Comparison of ENCODE assay signal across 41 mouse cellular contexts in the genomic region with DNA sequence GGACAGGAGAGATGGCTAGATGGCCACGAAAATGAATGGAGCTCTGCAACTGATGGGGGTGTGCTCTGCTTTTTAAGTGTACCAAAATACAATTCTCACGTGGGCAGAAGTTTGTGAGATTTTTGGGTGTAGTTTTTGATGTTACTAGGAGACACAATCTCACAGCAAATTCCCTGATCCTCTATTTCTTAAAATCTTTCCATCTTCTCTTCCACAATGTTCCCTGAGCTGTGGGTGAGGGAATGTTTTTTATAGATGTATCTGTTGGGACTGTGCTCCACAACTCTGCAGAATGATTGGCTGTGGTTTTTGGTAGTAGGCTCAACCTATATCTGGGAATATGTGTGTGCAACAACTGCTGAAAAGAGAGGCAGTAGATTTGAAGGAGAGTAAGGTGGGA. TPM values are rescaled to one million over a fixed set of nuclear protein-coding genes. Genes with fewer than 3 reads are reported as not detected.
"Had no signal": no experiment of that assay in that cellular context is flagged by ENCODE, and none has a peak within 500 bp of the region (broad histone marks: within the 10 kb centered on the region; RNA-seq: fewer than 3 reads in every experiment).

No protein-coding gene starts in this region.

- DNase-seq: forebrain, postnatal 0 days; gastrocnemius, postnatal 10 days; gastrocnemius, postnatal 36 days; heart, adult 11 months; heart, adult 2 months; heart, postnatal 14 days; heart, postnatal 36 days; kidney, adult 11 months; kidney, adult 2 months; kidney, adult 9 months; kidney, postnatal 14 days; layer of hippocampus, adult 9-11 months; layer of hippocampus, postnatal 36 days had no signal

RNA-seq across cellular contexts. Expression of a gene that starts 1.6 kb away (rescaled TPM):
- total RNA-seq: forebrain, postnatal 0 days; gastrocnemius, adult 18-20 months; gastrocnemius, postnatal 10 days; gastrocnemius, postnatal 36 days; heart, adult 2 months; heart, postnatal 14 days; heart, postnatal 36 days; hematopoietic stem cell, adult 5-6 weeks; hindbrain, postnatal 0 days; layer of hippocampus, adult 18-20 months; layer of hippocampus, adult 8-10 months; layer of hippocampus, postnatal 14 days; layer of hippocampus, postnatal 36 days; left cerebral cortex, adult 8-10 months; left cerebral cortex, postnatal 36 days; liver, adult 2 months had no signal
- polyA plus RNA-seq: forebrain, postnatal 0 days; gonadal fat pad, adult 2 months; heart, adult 2 months; heart, embryonic 11.5 days; heart, embryonic 13.5 days; heart, embryonic 15.5 days; heart, postnatal 0 days; hindbrain, embryonic 11.5 days; hindbrain, embryonic 13.5 days; hindbrain, embryonic 15.5 days; hindbrain, postnatal 0 days; intestine, embryonic 14.5 days; intestine, embryonic 16.5 days; kidney, adult 2 months; kidney, embryonic 15.5 days; kidney, postnatal 0 days; large intestine, adult 2 months; limb, embryonic 11.5 days; limb, embryonic 13.5 days; limb, embryonic 15.5 days; liver, adult 2 months; liver, embryonic 12.5 days; liver, embryonic 14.5 days; liver, embryonic 16.5 days had no signal

RNA-seq across cellular contexts. Expression of a gene that starts 5.3 kb away (rescaled TPM):
- total RNA-seq: forebrain, postnatal 0 days; gastrocnemius, adult 18-20 months; gastrocnemius, postnatal 10 days; gastrocnemius, postnatal 36 days; heart, adult 2 months; heart, postnatal 14 days; heart, postnatal 36 days; hematopoietic stem cell, adult 5-6 weeks; hindbrain, postnatal 0 days; layer of hippocampus, adult 18-20 months; layer of hippocampus, adult 8-10 months; layer of hippocampus, postnatal 14 days; layer of hippocampus, postnatal 36 days; left cerebral cortex, adult 8-10 months; left cerebral cortex, postnatal 36 days; liver, adult 2 months had no signal
- polyA plus RNA-seq: forebrain, postnatal 0 days; gonadal fat pad, adult 2 months; heart, adult 2 months; heart, embryonic 11.5 days; heart, embryonic 13.5 days; heart, embryonic 15.5 days; heart, postnatal 0 days; hindbrain, embryonic 11.5 days; hindbrain, embryonic 13.5 days; hindbrain, embryonic 15.5 days; hindbrain, postnatal 0 days; intestine, embryonic 14.5 days; intestine, embryonic 16.5 days; kidney, adult 2 months; kidney, embryonic 15.5 days; kidney, postnatal 0 days; large intestine, adult 2 months; limb, embryonic 11.5 days; limb, embryonic 13.5 days; limb, embryonic 15.5 days; liver, adult 2 months; liver, embryonic 12.5 days; liver, embryonic 14.5 days; liver, embryonic 16.5 days had no signal

RNA-seq across cellular contexts. Expression of a gene that starts 10.6 kb away (rescaled TPM):
- total RNA-seq: forebrain, postnatal 0 days; gastrocnemius, adult 18-20 months; gastrocnemius, postnatal 10 days; gastrocnemius, postnatal 36 days; heart, adult 2 months; heart, postnatal 14 days; heart, postnatal 36 days; hematopoietic stem cell, adult 5-6 weeks; hindbrain, postnatal 0 days; layer of hippocampus, adult 18-20 months; layer of hippocampus, adult 8-10 months; layer of hippocampus, postnatal 14 days; layer of hippocampus, postnatal 36 days; left cerebral cortex, adult 8-10 months; left cerebral cortex, postnatal 36 days; liver, adult 2 months had no signal
- polyA plus RNA-seq: forebrain, postnatal 0 days; gonadal fat pad, adult 2 months; heart, adult 2 months; heart, embryonic 11.5 days; heart, embryonic 13.5 days; heart, embryonic 15.5 days; heart, postnatal 0 days; hindbrain, embryonic 11.5 days; hindbrain, embryonic 13.5 days; hindbrain, embryonic 15.5 days; hindbrain, postnatal 0 days; intestine, embryonic 14.5 days; intestine, embryonic 16.5 days; kidney, adult 2 months; kidney, embryonic 15.5 days; kidney, postnatal 0 days; large intestine, adult 2 months; limb, embryonic 11.5 days; limb, embryonic 13.5 days; limb, embryonic 15.5 days; liver, adult 2 months; liver, embryonic 12.5 days; liver, embryonic 14.5 days; liver, embryonic 16.5 days had no signal

RNA-seq across cellular contexts. Expression of a gene that starts 13.1 kb away (rescaled TPM):
- total RNA-seq: forebrain, postnatal 0 days; gastrocnemius, adult 18-20 months; gastrocnemius, postnatal 10 days; gastrocnemius, postnatal 36 days; heart, adult 2 months; heart, postnatal 14 days; heart, postnatal 36 days; hematopoietic stem cell, adult 5-6 weeks; hindbrain, postnatal 0 days; layer of hippocampus, adult 18-20 months; layer of hippocampus, adult 8-10 months; layer of hippocampus, postnatal 14 days; layer of hippocampus, postnatal 36 days; left cerebral cortex, adult 8-10 months; left cerebral cortex, postnatal 36 days; liver, adult 2 months had no signal
- polyA plus RNA-seq: forebrain, postnatal 0 days; gonadal fat pad, adult 2 months; heart, adult 2 months; heart, embryonic 11.5 days; heart, embryonic 13.5 days; heart, embryonic 15.5 days; heart, postnatal 0 days; hindbrain, embryonic 11.5 days; hindbrain, embryonic 13.5 days; hindbrain, embryonic 15.5 days; hindbrain, postnatal 0 days; intestine, embryonic 14.5 days; intestine, embryonic 16.5 days; kidney, adult 2 months; kidney, embryonic 15.5 days; kidney, postnatal 0 days; large intestine, adult 2 months; limb, embryonic 11.5 days; limb, embryonic 13.5 days; limb, embryonic 15.5 days; liver, adult 2 months; liver, embryonic 12.5 days; liver, embryonic 14.5 days; liver, embryonic 16.5 days had no signal

RNA-seq across cellular contexts. Expression of a gene that starts 16.7 kb away (rescaled TPM):
- total RNA-seq: forebrain, postnatal 0 days; gastrocnemius, adult 18-20 months; gastrocnemius, postnatal 10 days; gastrocnemius, postnatal 36 days; heart, adult 2 months; heart, postnatal 14 days; heart, postnatal 36 days; hematopoietic stem cell, adult 5-6 weeks; hindbrain, postnatal 0 days; layer of hippocampus, adult 18-20 months; layer of hippocampus, adult 8-10 months; layer of hippocampus, postnatal 14 days; layer of hippocampus, postnatal 36 days; left cerebral cortex, adult 8-10 months; left cerebral cortex, postnatal 36 days; liver, adult 2 months had no signal
- polyA plus RNA-seq: forebrain, postnatal 0 days; gonadal fat pad, adult 2 months; heart, adult 2 months; heart, embryonic 11.5 days; heart, embryonic 13.5 days; heart, embryonic 15.5 days; heart, postnatal 0 days; hindbrain, embryonic 11.5 days; hindbrain, embryonic 13.5 days; hindbrain, embryonic 15.5 days; hindbrain, postnatal 0 days; intestine, embryonic 14.5 days; intestine, embryonic 16.5 days; kidney, adult 2 months; kidney, embryonic 15.5 days; kidney, postnatal 0 days; large intestine, adult 2 months; limb, embryonic 11.5 days; limb, embryonic 13.5 days; limb, embryonic 15.5 days; liver, adult 2 months; liver, embryonic 12.5 days; liver, embryonic 14.5 days; liver, embryonic 16.5 days had no signal
